Mouse (Mus musculus): ENCODE results near the gene Ctps.

Gene Ctps

DNA sequence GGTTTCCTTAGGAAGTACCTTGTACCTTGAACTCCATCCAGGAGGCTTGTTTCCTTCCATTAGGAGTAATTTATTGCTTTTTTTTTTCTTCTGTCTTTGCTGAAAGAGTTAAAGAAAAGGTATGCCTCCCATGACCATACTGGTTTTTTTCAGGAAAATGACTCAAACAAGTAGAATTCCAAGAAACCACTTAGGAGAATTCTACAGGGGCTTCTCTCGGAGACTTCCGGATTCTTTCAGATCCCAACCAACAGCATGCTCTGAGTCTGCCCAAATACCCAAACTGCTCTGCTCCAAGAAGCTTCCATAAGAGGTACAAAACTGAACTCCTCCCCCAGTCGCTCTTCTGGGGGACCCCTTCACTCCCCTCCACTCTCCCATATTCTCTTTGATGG is 991 bp upstream of the Ctps start:
- DNase-seq (ENCODE audit: low spot score in 2 of 2), result no peak

DNA sequence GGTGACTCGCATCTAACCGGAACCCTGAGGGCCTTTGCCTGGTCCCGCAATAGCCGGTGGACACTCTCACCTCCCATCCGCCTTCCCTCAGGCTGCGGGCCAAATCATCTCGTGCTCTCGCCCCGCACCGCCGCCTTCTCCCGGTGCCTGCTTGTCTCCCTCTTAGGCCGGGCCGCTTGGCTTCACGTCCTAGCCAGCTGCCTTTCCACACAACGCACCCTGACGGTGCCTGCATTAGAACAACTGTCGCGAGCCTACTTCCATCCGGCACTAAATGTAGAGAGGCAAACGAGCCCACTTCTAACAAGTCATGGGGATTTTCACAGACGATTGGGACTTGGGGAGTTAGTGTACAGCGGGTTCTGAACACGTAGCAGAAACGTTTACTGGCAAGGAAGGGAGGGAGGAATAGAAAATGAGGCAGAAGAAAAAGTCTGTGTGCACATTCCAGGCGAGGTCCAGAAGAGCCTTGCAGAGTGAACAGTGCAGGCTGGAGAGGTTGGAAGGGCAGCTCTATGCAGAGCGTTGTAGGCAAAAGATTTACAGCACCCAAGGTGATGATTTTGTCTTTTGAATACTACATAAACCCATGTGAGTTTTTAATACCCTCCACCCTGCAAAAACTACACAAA is 478 bp upstream of the Ctps start:
- DNase-seq (ENCODE audit: low spot score in 2 of 2), result no peak

DNA sequence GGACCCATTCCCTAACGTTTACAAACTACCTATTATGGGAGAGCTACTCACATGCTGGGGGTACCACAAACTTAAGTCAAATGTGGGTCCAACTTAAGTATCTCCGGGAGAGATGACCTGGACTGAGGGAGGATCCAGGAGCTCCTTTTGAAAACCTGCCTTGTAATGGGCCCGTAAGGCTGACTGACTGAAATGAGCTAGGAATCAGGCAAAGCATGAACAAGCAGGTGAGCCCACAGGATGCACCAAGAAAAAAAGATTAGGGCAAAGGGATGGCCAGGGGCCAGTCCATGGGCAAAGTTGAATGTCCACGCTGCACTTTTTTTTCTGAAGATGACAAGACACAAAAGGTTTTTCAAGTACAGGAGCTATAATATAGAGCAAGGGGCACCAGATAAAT is 1.1 kb downstream of the Ctps start:
- no peak for DNase-seq (ENCODE audit: low spot score in 2 of 2)

- DNase-seq (ENCODE audit: low spot score in 2 of 2), result no peak
These were observed 2.1 kb downstream of the Ctps start for GRCm38 (mm10) chr4:120568005-120568404.

- DNase-seq (ENCODE audit: low spot score in 2 of 2), result no peak
These were observed 4.3 kb downstream of the Ctps start for GRCm38 (mm10) chr4:120565726-120566125.

GRCm38 (mm10) chr4:120556592-120556991 is 13.5 kb downstream of the Ctps start:
- DNase-seq (ENCODE audit: low spot score in 2 of 2), result no peak

GRCm38 (mm10) chr4:120544896-120545295 is 25.2 kb downstream of the Ctps start:
- no peak for DNase-seq (ENCODE audit: low spot score in 2 of 2)

DNA sequence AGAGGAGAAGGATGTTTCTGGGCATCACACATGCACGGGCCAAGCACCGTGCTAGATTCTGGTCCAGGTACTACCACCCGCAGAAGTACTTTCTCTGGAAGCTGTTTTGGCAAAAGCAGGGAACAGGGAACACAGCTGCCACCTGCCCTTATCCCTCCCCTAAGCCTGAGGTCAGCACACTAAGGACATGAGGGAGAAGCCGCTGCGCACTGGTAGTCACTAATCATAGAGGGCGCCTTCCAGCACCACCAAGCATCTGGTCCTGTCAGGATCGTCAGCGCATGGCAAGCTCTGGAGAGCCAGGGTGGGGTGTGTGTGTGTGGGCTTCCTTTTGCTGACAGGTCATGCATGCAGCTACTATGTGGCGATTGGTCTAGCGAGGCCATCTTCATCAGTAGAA is 31.4 kb downstream of the Ctps start:
- no peak for DNase-seq (ENCODE audit: low spot score in 2 of 2)

DNA sequence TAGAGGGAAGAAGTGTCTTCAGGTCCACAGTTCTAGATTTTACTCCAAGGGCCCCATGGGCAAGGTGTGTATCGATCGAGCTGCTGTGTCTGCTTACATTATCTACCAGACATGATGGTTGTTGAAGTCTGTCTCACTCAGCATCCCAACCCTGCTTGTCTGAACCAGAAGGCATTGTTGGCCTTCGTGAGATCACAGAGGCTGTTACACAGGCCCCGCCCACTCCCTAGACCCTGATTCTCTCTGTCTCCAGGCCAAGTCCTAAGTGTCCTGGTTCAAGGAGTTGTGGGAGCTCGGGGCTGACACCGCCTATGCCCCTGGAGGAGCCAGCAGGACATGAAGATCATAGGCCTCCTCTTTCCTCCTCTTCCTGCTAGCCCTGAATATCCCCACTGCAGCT is 38.1 kb downstream of the Ctps start, which contains the start of gene Slfnl1:
Gene Slfnl1 (plus strand): TSS at position 246 of the 400 bp plus-strand sequence.
- no peak for DNase-seq (ENCODE audit: low spot score in 2 of 2)

DNA sequence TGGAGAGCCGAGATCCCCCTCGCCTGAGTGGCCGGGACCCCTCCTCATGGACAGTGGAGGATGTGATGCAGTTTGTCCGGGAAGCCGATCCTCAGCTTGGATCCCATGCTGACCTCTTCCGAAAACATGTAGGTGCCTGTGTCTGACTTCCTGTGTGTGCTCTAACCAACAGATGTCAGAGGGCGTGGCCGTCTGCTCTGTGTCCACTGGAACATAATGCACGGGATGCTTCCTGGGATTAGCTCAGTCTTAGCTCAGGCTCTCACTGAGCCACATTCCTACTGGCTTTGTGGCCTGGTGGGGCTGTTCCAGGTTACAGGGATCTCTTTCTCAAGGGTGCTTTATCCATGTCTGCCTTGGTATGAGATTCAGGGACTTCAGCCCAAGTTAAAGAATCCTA is 41.9 kb downstream of the Ctps start:
- no peak for DNase-seq (ENCODE audit: low spot score in 2 of 2)

DNA sequence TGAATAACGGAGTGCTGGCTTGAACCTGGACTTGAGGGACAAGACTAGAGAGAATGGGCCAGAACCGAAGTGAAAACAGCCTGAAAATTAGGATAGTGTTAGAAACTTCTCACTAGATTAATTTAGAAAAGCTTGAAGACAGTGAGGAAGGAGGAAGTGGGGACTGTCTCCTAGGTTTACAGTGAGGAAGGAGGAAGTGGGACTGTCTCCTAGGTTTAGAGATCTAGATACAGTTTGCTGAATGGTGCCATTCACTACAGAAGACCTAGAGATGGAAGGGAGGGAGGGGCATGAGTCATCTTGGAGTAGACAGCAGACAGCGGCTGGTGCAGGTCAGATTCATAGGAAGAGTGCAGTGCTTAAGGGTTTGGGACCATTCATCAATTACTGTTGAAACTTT is 47.0 kb downstream of the Ctps start:
- no peak for DNase-seq (ENCODE audit: low spot score in 2 of 2)

DNA sequence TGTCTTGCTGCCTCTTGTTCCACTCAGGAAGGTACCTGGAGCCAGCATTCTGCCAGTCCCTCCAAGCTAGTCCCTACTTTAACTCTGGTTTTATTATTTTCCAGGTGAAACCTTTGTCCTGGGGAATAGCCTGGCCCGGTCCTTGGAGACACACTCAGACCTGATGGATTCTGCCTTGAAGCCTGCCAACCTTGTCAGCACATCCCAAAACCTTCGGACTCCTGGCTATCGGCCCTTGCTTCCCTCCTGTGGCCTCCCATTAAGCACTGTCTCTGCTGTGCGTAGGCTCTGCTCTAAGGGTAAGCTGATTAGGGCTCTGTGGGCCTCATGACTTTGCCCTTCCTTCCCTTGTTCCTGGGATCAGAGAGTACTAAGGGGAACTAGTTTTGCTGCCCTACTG is 47.7 kb downstream of the Ctps start:
- DNase-seq (ENCODE audit: low spot score in 2 of 2), result no peak

- no peak for DNase-seq (ENCODE audit: low spot score in 2 of 2)
These were observed 48.3 kb downstream of the Ctps start for GRCm38 (mm10) chr4:120521761-120522160.

DNA sequence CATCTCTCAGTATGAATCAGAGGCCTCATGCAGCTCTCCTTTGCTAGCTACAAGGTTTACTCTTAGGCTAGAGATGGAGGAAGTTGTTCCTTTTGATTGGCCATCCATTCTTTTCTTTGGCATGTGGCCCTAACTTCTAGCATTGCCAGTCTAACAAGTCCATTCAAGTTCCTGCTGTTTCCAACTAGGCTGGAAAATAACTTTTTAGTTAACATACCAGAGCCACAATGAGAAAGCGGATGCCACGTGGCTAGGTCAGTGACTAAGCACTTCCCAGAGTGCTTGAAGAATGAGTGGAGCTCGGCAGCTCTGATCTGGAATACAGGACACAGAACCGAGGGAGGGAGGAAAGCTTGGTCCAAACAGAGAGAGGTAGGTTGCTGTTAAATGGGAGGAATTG is 52.7 kb downstream of the Ctps start:
- no peak for DNase-seq (ENCODE audit: low spot score in 2 of 2)

- DNase-seq (ENCODE audit: low spot score in 2 of 2), result no peak
These were observed 53.2 kb downstream of the Ctps start for GRCm38 (mm10) chr4:120516907-120517306.

DNA sequence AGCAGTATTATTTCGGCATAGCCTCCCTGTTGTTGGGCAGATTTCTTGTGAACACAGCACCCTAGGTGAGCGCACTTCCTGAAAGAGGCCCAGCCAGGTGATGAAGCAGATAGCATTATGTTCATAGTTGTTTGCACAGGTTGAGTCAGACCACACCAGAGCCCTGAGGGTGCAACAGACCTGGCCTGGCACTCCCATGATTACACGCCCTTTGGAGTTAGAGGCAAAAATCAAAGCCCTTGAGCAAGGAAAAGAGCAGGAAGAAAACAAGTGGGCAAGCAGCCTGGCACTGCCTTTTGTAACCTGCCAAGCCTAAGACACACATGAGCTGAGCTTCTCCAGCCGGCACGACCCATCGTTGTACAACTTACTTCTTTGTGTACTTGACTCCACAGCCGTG is 53.6 kb downstream of the Ctps start:
- no peak for DNase-seq (ENCODE audit: low spot score in 2 of 2)

GRCm38 (mm10) chr4:120514366-120514765 is 55.7 kb downstream of the Ctps start:
- DNase-seq (ENCODE audit: low spot score in 2 of 2), result no peak

GRCm38 (mm10) chr4:120511203-120511602 is 58.9 kb downstream of the Ctps start:
- no peak for DNase-seq (ENCODE audit: low spot score in 2 of 2)

DNA sequence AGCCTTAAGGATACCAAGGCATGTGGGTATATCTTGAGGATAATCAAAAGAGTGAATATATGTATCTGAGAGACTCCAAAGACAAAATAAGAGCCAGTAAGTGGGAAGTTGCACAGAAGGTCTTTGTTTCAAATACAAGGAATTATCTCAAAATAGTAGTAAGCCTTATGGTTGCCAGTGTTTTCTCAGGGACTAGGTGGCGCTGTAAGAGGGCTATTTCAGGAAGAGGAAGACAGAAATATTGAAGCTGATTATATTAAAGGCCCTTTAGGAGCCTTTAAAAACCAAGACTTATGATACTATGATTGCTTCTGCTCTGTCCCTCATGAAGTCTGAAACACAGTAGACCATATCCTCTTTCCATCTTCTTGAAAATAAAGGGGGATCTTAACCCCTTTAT is 63.1 kb downstream of the Ctps start:
- DNase-seq (ENCODE audit: low spot score in 2 of 2), result no peak
